Mouse (Mus musculus) adrenal gland, postnatal 10 days (tissue): ENCODE results near the gene Rnf128. TPM values are rescaled to one million over a fixed set of nuclear protein-coding genes. Genes with fewer than 3 reads are reported as not detected.
"Not testable (repeated sequence)": the region's sequence is repeated elsewhere in the genome, so short reads cannot be mapped to it uniquely, and the experiment has no call there.

ENCODE experiments used
- DNase-seq: peaks from one replicate; pipeline ENCODE4 v3.0.0; 2021; ENCODE audit warnings: mixed read lengths
- long read RNA-seq, 2 experiments: library from polyadenylated mRNA; stranded (forward); transcript quantifications; one replicate each; pipeline ENCODE4 v2.0.0; 2021
- total RNA-seq, 2 experiments: library from RNA; stranded (reverse); gene quantifications; 2 replicates each; pipeline ENCODE4 v1.2.3; 2021

Gene Rnf128
- total RNA-seq: 10 to 100 TPM; 21.1 to 33.0 TPM
- long read RNA-seq, experiment 1, transcript Rnf128-201 (7 exons, 2,750 nt): major isoform, 80 of 88 reads
- long read RNA-seq, experiment 1, partial matches to known transcripts: 3 of 88 reads
- long read RNA-seq, experiment 1, other reads (novel, unspliced or antisense): 4 of 88 reads
- long read RNA-seq, experiment 2, transcript Rnf128-201 (7 exons, 2,750 nt): major isoform, 23 of 27 reads
- long read RNA-seq, experiment 2, partial matches to known transcripts: 3 of 27 reads
- long read RNA-seq, experiment 2, other reads (novel, unspliced or antisense): 0 of 27 reads

- peak; percentile 1 for DNase-seq
Observed at GRCm38 (mm10) chrX:139562925-139563461, at the start of gene Rnf128. Gene Rnf128, plus strand, starts transcription at chrX:139563316.

- no peak for DNase-seq
Observed at GRCm38 (mm10) chrX:139516156-139516555, 47.0 kb upstream of the Rnf128 start.

- no peak for DNase-seq
Observed at GRCm38 (mm10) chrX:139519251-139519650, 43.9 kb upstream of the Rnf128 start.

- no peak for DNase-seq
Observed at GRCm38 (mm10) chrX:139524303-139525091, 38.6 kb upstream of the Rnf128 start.

GRCm38 (mm10) chrX:139525724-139526123, 37.4 kb upstream of the Rnf128 start:
- no peak for DNase-seq

GRCm38 (mm10) chrX:139526984-139527383, 36.1 kb upstream of the Rnf128 start:
- DNase-seq: no peak

- DNase-seq: no peak
Observed at GRCm38 (mm10) chrX:139529678-139530077, 33.4 kb upstream of the Rnf128 start.

GRCm38 (mm10) chrX:139532293-139532692, 30.8 kb upstream of the Rnf128 start:
- DNase-seq: no peak

- no peak for DNase-seq
Observed at GRCm38 (mm10) chrX:139537641-139538397, 25.3 kb upstream of the Rnf128 start.

GRCm38 (mm10) chrX:139543726-139544125, 19.4 kb upstream of the Rnf128 start:
- no peak for DNase-seq

- DNase-seq: no peak
Observed at GRCm38 (mm10) chrX:139550456-139550855, 12.7 kb upstream of the Rnf128 start.

GRCm38 (mm10) chrX:139552090-139552489, 11.0 kb upstream of the Rnf128 start:
- no peak for DNase-seq

- DNase-seq: no peak
Observed at GRCm38 (mm10) chrX:139562255-139562924, 726 bp upstream of the Rnf128 start.

- no peak for DNase-seq
Observed at GRCm38 (mm10) chrX:139570054-139570453, 6.9 kb downstream of the Rnf128 start.

GRCm38 (mm10) chrX:139578649-139579278, 15.6 kb downstream of the Rnf128 start:
- peak; percentile 2 for DNase-seq

- no peak for DNase-seq
Observed at GRCm38 (mm10) chrX:139583616-139584015, 20.5 kb downstream of the Rnf128 start.

GRCm38 (mm10) chrX:139586676-139587075, 23.6 kb downstream of the Rnf128 start:
- not testable (repeated sequence) for DNase-seq

GRCm38 (mm10) chrX:139596404-139596803, 33.3 kb downstream of the Rnf128 start:
- no peak for DNase-seq

- peak; percentile 89 for DNase-seq
Observed at GRCm38 (mm10) chrX:139610033-139610764, 47.1 kb downstream of the Rnf128 start.

- DNase-seq: no peak
Observed at GRCm38 (mm10) chrX:139610765-139611300, 47.7 kb downstream of the Rnf128 start.
